Mouse (Mus musculus) erythroblast, embryonic 14.5 days (primary cell): Measurements from ENCODE around the gene Bpifb9b.

ENCODE experiments used
- GATA1 ChIP-seq: IDR thresholded peaks from 2 replicates; pipeline ENCODE4 v1.6.1; 2012; ENCODE audit warnings: low read length, inconsistent platforms, mixed read lengths
- TAL1 ChIP-seq: IDR thresholded peaks from 3 replicates; pipeline ENCODE4 v1.6.1; 2012; ENCODE audit warnings: low read length, inconsistent platforms, mixed read lengths

GRCm38 (mm10) chr2:154348152-154348551 is 41.1 kb downstream of the Bpifb9b start:
- TF ChIP-seq GATA1 (no peak), TAL1 (no peak)
